Mouse (Mus musculus): ENCODE results near the gene Slc25a22. TPM values are rescaled to one million over a fixed set of nuclear protein-coding genes. Genes with fewer than 3 reads are reported as not detected.

Gene Slc25a22
- 29.4 and 32.3 TPM in 2 replicates for polyA plus RNA-seq (2015; fragmentation: Nextera tagmentation; extraction: Ambion mirVana)

DNA sequence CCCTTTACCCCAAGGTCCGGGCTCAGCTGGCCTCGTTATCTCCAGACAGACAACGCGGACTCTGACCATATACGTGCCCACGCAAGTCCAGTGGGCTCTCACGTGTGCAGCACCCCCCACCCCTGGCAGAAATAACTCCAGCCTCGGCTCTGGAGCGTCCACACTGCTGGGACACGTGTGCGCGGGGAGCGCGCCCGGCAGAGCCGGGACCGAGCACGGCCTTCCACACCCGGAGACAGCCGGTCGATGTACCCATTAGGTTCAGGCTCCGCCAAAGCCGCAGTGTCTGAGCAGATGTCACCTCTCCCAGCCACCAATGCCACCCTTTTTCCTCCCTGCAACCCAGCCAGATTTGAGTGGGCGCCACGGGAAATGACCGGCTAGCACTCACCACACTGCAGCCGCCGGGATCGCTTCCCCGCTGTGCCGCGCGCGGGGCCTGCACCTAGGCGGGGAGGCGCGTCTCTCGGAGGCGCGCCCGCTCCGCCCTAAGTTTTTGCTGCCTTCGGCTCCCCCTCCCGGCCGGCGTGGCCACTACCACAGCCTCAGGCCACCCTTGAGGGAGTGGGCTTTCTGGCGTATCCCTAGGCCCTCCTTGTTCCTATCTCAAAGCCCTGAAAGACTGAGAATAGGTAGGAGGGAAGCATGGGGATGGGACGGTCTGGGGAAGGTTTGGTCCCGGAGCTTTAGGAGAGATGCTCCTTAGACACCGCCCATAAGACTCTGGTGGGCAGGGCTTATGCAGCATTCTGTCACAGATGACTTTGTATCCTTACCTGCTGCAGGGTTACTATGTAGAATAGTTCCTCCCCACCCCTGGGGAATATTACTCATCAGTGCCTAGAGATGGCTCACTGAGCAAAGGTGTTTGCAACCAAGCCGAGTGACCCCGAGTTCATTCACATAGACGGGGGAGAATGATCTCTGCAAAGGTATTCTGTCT is at the start of gene Slc25a22:
Gene Slc25a22, minus strand, starts transcription at position 715 of the 943 bp plus-strand sequence.
- Histone ChIP-seq H3K4me2 (ENCODE audit: low read depth, low read length) (peak within 1 kb of the TSS; percentile 90), H3K27ac (ENCODE audit: low read length) (peak within 1 kb of the TSS; percentile 54; the same call in 1 of the 2 replicates), H3K9me3 (replicated peaks; ENCODE audit: control insufficient read depth, low read length) (no peaks in the 10 kb centered on the region), H3K4me3 (replicated peaks; ENCODE audit: low read length) (peak within 1 kb of the TSS; percentile 70), H3K4me1 (ENCODE audit: control insufficient read depth, insufficient read depth, low read length) (peaks cover 35% of the 10 kb centered on the region), H3K9ac (ENCODE audit: low read length) (peak within 1 kb of the TSS; percentile 82), H3K36me3 (ENCODE audit: control insufficient read depth, insufficient read depth, low read length) (no peaks in the 10 kb centered on the region), H3K27me3 (ENCODE audit: control insufficient read depth, insufficient read depth, low read length) (no peaks in the 10 kb centered on the region)
- WGBS, result 6% methylated on average over 53 of the region's 53 CpGs
- peak; percentile 80 for ATAC-seq (ENCODE audit: insufficient read depth, low FRiP score)

- Histone ChIP-seq H3K4me3 (replicated peaks; ENCODE audit: low read length) (no peak overlapping the region), H3K9me3 (replicated peaks; ENCODE audit: control insufficient read depth, low read length) (no peaks in the 10 kb centered on the region), H3K27me3 (ENCODE audit: control insufficient read depth, insufficient read depth, low read length) (0 out of 2 replicates have a peak, but pooled peaks cover 3% of the 10 kb centered on the region), H3K4me2 (ENCODE audit: low read depth, low read length) (no peak overlapping the region), H3K27ac (ENCODE audit: low read length) (no peak overlapping the region), H3K4me1 (ENCODE audit: control insufficient read depth, insufficient read depth, low read length) (peaks cover 12% of the 10 kb centered on the region), H3K36me3 (ENCODE audit: control insufficient read depth, insufficient read depth, low read length) (0 out of 2 replicates have a peak, but pooled peaks cover 3% of the 10 kb centered on the region), H3K9ac (ENCODE audit: low read length) (no peak overlapping the region)
- 73% methylated on average over 7 of the region's 7 CpGs for WGBS
- no peak for ATAC-seq (ENCODE audit: insufficient read depth, low FRiP score)
These were observed 49.4 kb upstream of the Slc25a22 start for GRCm38 (mm10) chr7:141487141-141487540.

DNA sequence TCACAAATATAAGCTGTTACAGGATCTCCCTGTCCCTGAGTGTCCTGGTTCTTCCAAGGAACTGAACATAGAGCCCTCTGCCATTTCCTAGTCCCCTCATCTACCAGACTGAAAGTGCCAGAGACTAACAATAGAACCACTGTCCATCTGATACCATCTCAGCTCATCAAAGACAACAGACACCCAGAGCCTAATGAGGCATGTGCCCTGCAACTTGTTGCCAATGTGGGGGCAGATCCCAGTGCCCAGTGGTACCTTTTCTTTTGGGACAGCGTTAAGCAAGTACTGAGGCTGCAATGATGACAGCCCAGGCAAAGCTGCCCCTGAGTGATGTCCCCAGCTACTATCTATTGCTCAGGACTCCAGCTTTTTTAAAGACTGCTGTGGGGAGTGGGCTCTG is 48.5 kb upstream of the Slc25a22 start:
- Histone ChIP-seq H3K9ac (ENCODE audit: low read length) (no peak overlapping the region), H3K4me2 (ENCODE audit: low read depth, low read length) (no peak overlapping the region), H3K36me3 (ENCODE audit: control insufficient read depth, insufficient read depth, low read length) (0 out of 2 replicates have a peak, but pooled peaks cover 3% of the 10 kb centered on the region), H3K4me1 (ENCODE audit: control insufficient read depth, insufficient read depth, low read length) (peaks cover 19% of the 10 kb centered on the region), H3K4me3 (replicated peaks; ENCODE audit: low read length) (no peak overlapping the region), H3K27ac (ENCODE audit: low read length) (no peak overlapping the region), H3K27me3 (ENCODE audit: control insufficient read depth, insufficient read depth, low read length) (0 out of 2 replicates have a peak, but pooled peaks cover 8% of the 10 kb centered on the region), H3K9me3 (replicated peaks; ENCODE audit: control insufficient read depth, low read length) (no peaks in the 10 kb centered on the region)
- 97% methylated on average over 1 of the region's 1 CpGs for WGBS
- ATAC-seq (ENCODE audit: insufficient read depth, low FRiP score), result no peak

DNA sequence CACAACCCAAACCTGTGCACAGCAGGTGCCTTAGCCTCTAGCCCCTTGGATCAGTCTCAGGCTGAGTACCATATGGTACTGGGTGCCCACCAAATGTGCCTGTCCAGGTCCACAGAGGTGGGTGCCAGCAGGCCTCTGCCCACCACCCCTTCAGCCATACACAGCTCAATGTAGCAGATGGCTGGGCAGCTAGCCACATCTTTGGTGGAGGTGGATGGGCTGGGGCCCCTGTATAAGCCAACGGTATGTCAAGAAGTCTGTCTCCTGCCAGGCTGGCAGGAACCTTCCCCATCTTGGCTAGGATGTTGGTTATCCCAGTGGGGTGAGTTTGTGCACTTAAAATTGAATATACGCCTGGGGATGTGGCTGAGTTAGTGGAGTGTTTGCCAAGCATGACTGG is 47.9 kb upstream of the Slc25a22 start:
- no peak overlapping the region for H3K9ac ChIP-seq (ENCODE audit: low read length)
- 78% methylated on average over 2 of the region's 2 CpGs for WGBS
- no peak overlapping the region for H3K4me2 ChIP-seq (ENCODE audit: low read depth, low read length)
- H3K36me3 ChIP-seq (ENCODE audit: control insufficient read depth, insufficient read depth, low read length), result 0 out of 2 replicates have a peak, but pooled peaks cover 3% of the 10 kb centered on the region
- H3K4me3 ChIP-seq (replicated peaks; ENCODE audit: low read length), result no peak overlapping the region
- no peak overlapping the region for H3K27ac ChIP-seq (ENCODE audit: low read length)
- no peak for ATAC-seq (ENCODE audit: insufficient read depth, low FRiP score)
- peaks cover 24% of the 10 kb centered on the region for H3K4me1 ChIP-seq (ENCODE audit: control insufficient read depth, insufficient read depth, low read length)
- H3K27me3 ChIP-seq (ENCODE audit: control insufficient read depth, insufficient read depth, low read length), result 0 out of 2 replicates have a peak, but pooled peaks cover 8% of the 10 kb centered on the region
- H3K9me3 ChIP-seq (replicated peaks; ENCODE audit: control insufficient read depth, low read length), result no peaks in the 10 kb centered on the region

DNA sequence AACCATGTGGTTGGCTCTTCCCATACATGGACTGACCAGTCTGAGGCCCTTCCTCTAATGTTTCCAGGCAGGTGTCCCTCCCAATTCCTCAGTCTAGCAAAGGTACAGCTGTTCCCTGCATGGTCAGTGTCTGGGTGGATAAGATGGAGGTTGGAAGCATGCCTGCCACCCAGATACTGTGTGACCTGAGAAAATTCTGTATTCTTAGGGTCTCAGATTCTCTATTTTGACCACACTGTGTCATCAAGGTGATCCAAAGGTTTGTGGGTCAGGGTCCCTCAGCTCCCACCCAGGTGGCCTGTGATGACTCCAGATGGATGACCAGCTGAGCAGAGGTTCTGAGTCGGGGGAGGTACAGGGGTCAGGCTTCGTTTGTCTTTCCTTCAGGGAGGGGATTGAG is 47.5 kb upstream of the Slc25a22 start:
- 0 out of 2 replicates have a peak, but pooled peaks cover 2% of the 10 kb centered on the region for H3K36me3 ChIP-seq (ENCODE audit: control insufficient read depth, insufficient read depth, low read length)
- no peaks in the 10 kb centered on the region for H3K9me3 ChIP-seq (replicated peaks; ENCODE audit: control insufficient read depth, low read length)
- H3K9ac ChIP-seq (ENCODE audit: low read length), result no peak overlapping the region
- ATAC-seq (ENCODE audit: insufficient read depth, low FRiP score), result no peak
- peaks cover 24% of the 10 kb centered on the region for H3K4me1 ChIP-seq (ENCODE audit: control insufficient read depth, insufficient read depth, low read length)
- no peak overlapping the region for H3K4me3 ChIP-seq (replicated peaks; ENCODE audit: low read length)
- H3K27ac ChIP-seq (ENCODE audit: low read length), result no peak overlapping the region
- H3K4me2 ChIP-seq (ENCODE audit: low read depth, low read length), result no peak overlapping the region
- WGBS, result 66% methylated on average over 2 of the region's 2 CpGs
- 0 out of 2 replicates have a peak, but pooled peaks cover 8% of the 10 kb centered on the region for H3K27me3 ChIP-seq (ENCODE audit: control insufficient read depth, insufficient read depth, low read length)

DNA sequence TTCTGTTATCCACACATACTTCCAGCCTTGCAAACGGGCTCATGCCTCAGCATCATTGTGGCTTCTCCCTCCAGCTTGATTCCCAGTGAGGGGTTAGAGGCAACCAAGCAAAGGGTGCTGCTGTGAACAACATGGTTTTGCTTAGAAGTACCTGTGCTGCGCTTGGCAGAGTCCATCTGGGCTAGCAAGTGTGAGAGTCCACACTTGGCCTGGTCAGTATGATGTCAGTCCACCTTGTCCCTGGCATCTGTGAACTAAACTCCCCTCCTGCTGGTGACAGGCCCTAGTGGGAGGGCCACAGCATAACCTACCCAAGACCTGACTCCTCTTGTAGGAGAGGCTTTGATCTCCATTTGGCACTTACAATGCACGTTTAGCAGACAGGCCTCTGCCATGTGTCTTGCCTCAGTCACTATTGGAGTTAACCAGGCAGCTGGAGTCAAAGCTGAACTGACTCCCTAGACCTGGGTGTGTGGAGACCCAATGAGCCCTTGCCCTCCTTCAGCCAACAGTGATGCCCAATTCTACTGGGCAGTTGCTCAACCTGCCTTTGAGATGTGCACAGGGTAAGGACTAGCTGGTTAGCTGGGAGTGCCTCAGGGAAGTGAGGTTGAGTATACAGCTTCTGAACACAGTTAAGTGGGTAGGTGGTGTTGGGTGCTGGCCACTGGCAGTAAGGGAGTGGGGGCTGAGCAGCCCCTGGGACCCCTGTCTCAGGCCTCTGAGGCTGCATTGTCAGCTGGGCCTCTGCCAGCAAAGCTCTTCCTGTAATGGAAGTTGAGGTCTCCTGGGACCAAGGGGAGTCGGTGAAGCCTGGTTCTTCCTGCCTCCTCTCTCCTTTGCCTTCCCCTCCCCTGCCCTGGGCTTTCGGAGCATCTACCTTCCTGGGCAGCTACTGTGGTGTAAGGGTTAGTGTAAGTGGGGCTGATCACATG is 46.8 kb upstream of the Slc25a22 start:
- no peaks in the 10 kb centered on the region for H3K9me3 ChIP-seq (replicated peaks; ENCODE audit: control insufficient read depth, low read length)
- WGBS, result 67% methylated on average over 5 of the region's 5 CpGs

DNA sequence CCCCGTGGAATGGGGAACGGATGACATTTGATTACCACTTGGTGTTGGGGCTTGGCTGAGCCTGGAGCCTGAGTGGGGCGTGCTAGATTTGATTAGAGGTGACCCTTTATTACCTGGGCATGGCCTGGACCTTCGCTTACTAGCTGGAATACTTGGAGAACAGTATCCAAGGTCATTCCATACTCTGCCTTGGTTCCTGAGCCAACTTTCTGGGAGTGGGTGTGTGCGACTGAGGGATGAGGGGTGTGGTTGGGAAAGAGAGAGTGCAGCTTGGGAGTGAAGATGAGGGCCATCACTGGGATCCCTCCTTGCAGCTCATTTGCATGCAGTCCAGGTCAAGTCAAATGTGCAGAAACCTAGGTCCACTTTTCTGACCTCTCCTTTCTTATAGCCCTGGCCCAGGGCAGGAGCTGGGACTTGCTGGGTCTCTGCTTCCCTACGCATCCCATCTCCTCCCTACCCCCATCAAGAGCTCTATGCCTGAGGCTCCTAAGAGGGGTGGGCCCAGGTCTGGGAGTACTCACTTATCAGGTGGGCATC is 45.5 kb upstream of the Slc25a22 start:
- Histone ChIP-seq H3K4me3 (replicated peaks; ENCODE audit: low read length) (no peak overlapping the region), H3K9ac (ENCODE audit: low read length) (no peak overlapping the region), H3K4me2 (ENCODE audit: low read depth, low read length) (no peak overlapping the region), H3K4me1 (ENCODE audit: control insufficient read depth, insufficient read depth, low read length) (peaks cover 27% of the 10 kb centered on the region), H3K27me3 (ENCODE audit: control insufficient read depth, insufficient read depth, low read length) (0 out of 2 replicates have a peak, but pooled peaks cover 8% of the 10 kb centered on the region), H3K9me3 (replicated peaks; ENCODE audit: control insufficient read depth, low read length) (no peaks in the 10 kb centered on the region), H3K27ac (ENCODE audit: low read length) (no peak overlapping the region), H3K36me3 (ENCODE audit: control insufficient read depth, insufficient read depth, low read length) (no peaks in the 10 kb centered on the region)
- ATAC-seq (ENCODE audit: insufficient read depth, low FRiP score), result no peak
- 78% methylated on average over 6 of the region's 6 CpGs for WGBS

More for the DNA sequence above, 46.8 kb upstream of the Slc25a22 start:
- H3K27ac ChIP-seq (ENCODE audit: low read length), result no peak overlapping the region
- no peak for ATAC-seq (ENCODE audit: insufficient read depth, low FRiP score)
- no peak overlapping the region for H3K9ac ChIP-seq (ENCODE audit: low read length)
- H3K36me3 ChIP-seq (ENCODE audit: control insufficient read depth, insufficient read depth, low read length), result no peaks in the 10 kb centered on the region
- H3K4me1 ChIP-seq (ENCODE audit: control insufficient read depth, insufficient read depth, low read length), result peaks cover 24% of the 10 kb centered on the region
- H3K4me2 ChIP-seq (ENCODE audit: low read depth, low read length), result no peak overlapping the region
- H3K4me3 ChIP-seq (replicated peaks; ENCODE audit: low read length), result no peak overlapping the region
- H3K27me3 ChIP-seq (ENCODE audit: control insufficient read depth, insufficient read depth, low read length), result 0 out of 2 replicates have a peak, but pooled peaks cover 8% of the 10 kb centered on the region

GRCm38 (mm10) chr7:141482531-141483024 is 44.9 kb upstream of the Slc25a22 start:
- Histone ChIP-seq H3K27me3 (ENCODE audit: control insufficient read depth, insufficient read depth, low read length) (0 out of 2 replicates have a peak, but pooled peaks cover 8% of the 10 kb centered on the region), H3K4me3 (replicated peaks; ENCODE audit: low read length) (peak overlapping the region; percentile 49), H3K9ac (ENCODE audit: low read length) (peak overlapping the region; percentile 64), H3K27ac (ENCODE audit: low read length) (no peak overlapping the region), H3K4me2 (ENCODE audit: low read depth, low read length) (peak overlapping the region; percentile 88), H3K36me3 (ENCODE audit: control insufficient read depth, insufficient read depth, low read length) (no peaks in the 10 kb centered on the region), H3K9me3 (replicated peaks; ENCODE audit: control insufficient read depth, low read length) (no peaks in the 10 kb centered on the region), H3K4me1 (ENCODE audit: control insufficient read depth, insufficient read depth, low read length) (peaks cover 33% of the 10 kb centered on the region)
- 19% methylated on average over 11 of the region's 11 CpGs for WGBS
- no peak for ATAC-seq (ENCODE audit: insufficient read depth, low FRiP score)
